Mouse (Mus musculus) hindbrain, embryonic 13.5 days (tissue): Measurements from ENCODE around the gene Vangl1. TPM values are rescaled to one million over a fixed set of nuclear protein-coding genes. Genes with fewer than 3 reads are reported as not detected.

Experiments used
- ATAC-seq: fragments of 200-750 bp; cut with Nextera tagmentation; 2 replicates; pipeline ENCODE4 v1.8.0; 2017; ENCODE audit warnings: moderate TSS enrichment; ENCODE audit not compliant: low FRiP score
- H3K27ac ChIP-seq: fragments of 300-500 bp; sonication (generic); 2 replicates; pipeline ENCODE4 v1.5.1; 2015; ENCODE audit warnings: inconsistent platforms, mild to moderate bottlenecking, moderate library complexity
- H3K27me3 ChIP-seq: fragments of 300-500 bp; sonication (generic); 2 replicates; pipeline ENCODE4 v1.6.1; 2015; ENCODE audit warnings: mild to moderate bottlenecking, inconsistent platforms
- H3K36me3 ChIP-seq: fragments of 300-500 bp; sonication (generic); 2 replicates; pipeline ENCODE4 v1.6.1; 2015; ENCODE audit warnings: mild to moderate bottlenecking, inconsistent platforms
- H3K4me1 ChIP-seq: fragments of 300-500 bp; sonication (generic); replicated peaks from 2 replicates; pipeline ENCODE4 v1.6.1; 2015; ENCODE audit warnings: inconsistent platforms
- H3K4me2 ChIP-seq: fragments of 300-500 bp; sonication (generic); 2 replicates; pipeline ENCODE4 v1.6.1; 2015; ENCODE audit warnings: inconsistent platforms, mild to moderate bottlenecking, moderate library complexity
- H3K4me3 ChIP-seq: fragments of 300-500 bp; sonication (generic); 2 replicates; pipeline ENCODE4 v1.5.1; 2015; ENCODE audit warnings: mild to moderate bottlenecking, inconsistent platforms
- H3K9ac ChIP-seq: fragments of 300-500 bp; sonication (generic); 2 replicates; pipeline ENCODE4 v1.6.1; 2015; ENCODE audit warnings: mild to moderate bottlenecking, inconsistent platforms
- H3K9me3 ChIP-seq: fragments of 300-500 bp; sonication (generic); 2 replicates; pipeline ENCODE4 v1.6.1; 2016; ENCODE audit warnings: inconsistent platforms
- WGBS: fragments of 180-500 bp; shearing (Covaris S2); methylation state at CpG from one replicate; pipeline ENCODE4 v1.1.7; 2015; 5-methylcytosine and 5-hydroxymethylcytosine counted together
- polyA plus RNA-seq: library from polyadenylated mRNA; unstranded; fragments of >200 nt; fragmentation: Nextera tagmentation; extraction: Ambion mirVana; gene quantifications from 2 replicates; pipeline ENCODE4 v1.2.1, GENCODE M21; 2015

Gene Vangl1
- polyA plus RNA-seq, 1 experiment from 2014 or later, result 7.0 TPM

DNA sequence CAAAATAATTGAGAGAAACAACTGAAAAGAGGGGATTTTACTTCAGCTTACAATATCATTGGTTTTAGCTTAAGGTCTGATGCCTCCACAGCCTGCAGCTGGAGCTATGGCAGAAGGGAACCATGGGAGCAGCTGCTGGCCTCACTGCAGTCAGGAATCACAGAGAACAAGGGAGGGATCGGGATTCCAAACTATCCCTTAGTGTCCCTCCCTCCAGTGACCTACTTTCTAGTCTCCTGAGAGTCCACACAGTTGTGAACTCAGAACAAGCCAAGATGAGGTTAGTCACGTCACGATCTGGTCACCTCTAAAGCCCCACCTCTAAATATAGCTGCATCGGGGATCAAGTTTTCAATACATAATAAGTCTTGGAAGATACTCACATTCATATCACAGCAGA, 57.3 kb downstream of the Vangl1 start:
- H3K27me3 ChIP-seq, result no peaks in the 10 kb centered on the region
- 77% methylated on average over 4 of the region's 4 CpGs for WGBS
- H3K4me2 ChIP-seq, result no peak overlapping the region
- H3K36me3 ChIP-seq, result no peaks in the 10 kb centered on the region
- no peak overlapping the region for H3K4me3 ChIP-seq
- no peak for ATAC-seq
- no peak overlapping the region for H3K27ac ChIP-seq
- no peaks in the 10 kb centered on the region for H3K9me3 ChIP-seq
- H3K4me1 ChIP-seq, result peaks cover 6% of the 10 kb centered on the region; the same call in 1 of the 2 replicates
- no peak overlapping the region for H3K9ac ChIP-seq

DNA sequence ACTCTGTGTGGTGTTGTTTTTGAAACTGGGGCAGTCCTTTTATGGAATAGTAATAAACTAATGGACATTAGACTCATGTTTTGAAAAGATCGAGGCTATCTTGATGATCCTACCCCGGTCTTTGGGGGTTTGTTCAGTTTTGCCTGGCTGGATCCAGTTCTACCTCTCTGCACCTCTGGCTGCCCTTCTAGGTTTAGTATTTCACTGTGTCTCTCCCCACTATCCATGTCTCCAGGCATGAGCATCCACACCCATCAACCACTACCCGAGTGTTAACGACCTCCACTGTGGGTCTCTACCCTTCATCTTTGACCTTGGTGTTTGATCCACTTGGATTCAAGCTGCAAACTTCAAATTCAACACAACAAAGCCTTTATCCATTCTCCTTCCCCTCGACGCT, 58.1 kb downstream of the Vangl1 start:
- Histone ChIP-seq H3K4me3 (no peak overlapping the region), H3K27ac (no peak overlapping the region), H3K4me2 (no peak overlapping the region), H3K9ac (no peak overlapping the region), H3K27me3 (no peaks in the 10 kb centered on the region), H3K4me1 (0 out of 2 replicates have a peak, but pooled peaks cover 4% of the 10 kb centered on the region), H3K36me3 (no peaks in the 10 kb centered on the region), H3K9me3 (no peaks in the 10 kb centered on the region)
- no peak for ATAC-seq
- WGBS, result 67% methylated on average over 6 of the region's 6 CpGs

DNA sequence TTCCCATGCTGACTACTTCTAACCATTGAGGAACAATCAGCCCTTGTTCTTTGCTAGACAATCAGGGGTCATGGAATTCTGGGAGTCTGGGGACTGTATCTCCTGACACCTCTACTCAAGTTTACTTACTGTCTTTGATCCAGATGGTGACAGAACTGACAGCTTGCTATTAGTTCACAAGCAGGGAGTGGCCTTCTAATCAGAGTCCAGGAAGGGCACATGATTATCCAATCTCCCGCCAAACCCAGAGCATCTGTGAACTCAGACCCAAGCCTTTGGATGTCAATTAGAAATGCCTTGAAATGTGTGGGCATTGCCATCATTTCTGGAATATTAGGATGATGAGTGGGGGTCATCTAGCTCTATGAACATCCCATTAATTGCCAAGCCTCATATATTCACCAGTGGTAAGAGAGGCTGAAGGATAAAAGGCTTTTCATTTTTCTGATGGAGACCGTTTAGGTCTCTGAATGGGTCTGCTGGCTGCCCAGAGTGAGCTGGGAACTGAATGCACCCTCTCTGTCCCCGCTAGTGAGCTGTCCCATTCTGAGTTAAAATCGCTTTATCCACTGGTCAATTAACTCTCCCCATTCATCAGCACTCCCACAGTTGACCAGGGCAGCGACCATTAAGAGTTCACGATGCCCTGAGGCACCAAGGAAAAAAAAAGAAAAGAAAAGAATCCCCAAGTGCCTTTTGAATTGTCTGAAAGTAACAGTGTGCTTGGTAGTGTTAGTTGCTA, 58.7 kb downstream of the Vangl1 start:
- Histone ChIP-seq H3K9me3 (no peaks in the 10 kb centered on the region), H3K4me1 (0 out of 2 replicates have a peak, but pooled peaks cover 4% of the 10 kb centered on the region), H3K4me3 (no peak overlapping the region), H3K27ac (no peak overlapping the region), H3K27me3 (no peaks in the 10 kb centered on the region), H3K9ac (no peak overlapping the region), H3K36me3 (no peaks in the 10 kb centered on the region), H3K4me2 (no peak overlapping the region)
- ATAC-seq, result no peak
- 25% methylated on average over 6 of the region's 6 CpGs for WGBS

DNA sequence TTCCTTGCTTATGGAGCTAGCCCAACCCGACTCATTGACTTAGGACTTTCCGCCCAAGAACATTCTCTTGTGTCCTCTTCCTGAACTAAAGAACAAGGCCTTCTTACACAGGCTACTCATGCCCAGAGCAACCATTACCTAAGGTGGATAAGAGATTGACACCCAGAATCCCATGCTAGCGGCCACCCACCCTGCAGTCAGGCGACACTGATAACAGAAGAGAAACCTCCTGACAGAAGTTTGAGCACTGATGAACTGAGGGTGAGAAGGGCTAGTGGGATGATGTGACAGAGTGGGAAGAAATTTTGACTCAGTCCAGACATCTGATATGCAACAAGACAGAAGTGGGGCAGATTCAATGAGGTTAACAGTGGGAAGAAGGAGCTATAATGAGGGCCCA, 60.1 kb downstream of the Vangl1 start:
- ATAC-seq, result no peak
- Histone ChIP-seq H3K27me3 (no peaks in the 10 kb centered on the region), H3K4me2 (no peak overlapping the region), H3K27ac (no peak overlapping the region), H3K4me1 (0 out of 2 replicates have a peak, but pooled peaks cover 4% of the 10 kb centered on the region), H3K9ac (no peak overlapping the region), H3K36me3 (no peaks in the 10 kb centered on the region), H3K4me3 (no peak overlapping the region), H3K9me3 (no peaks in the 10 kb centered on the region)
- WGBS, result 97% methylated on average over 4 of the region's 4 CpGs

DNA sequence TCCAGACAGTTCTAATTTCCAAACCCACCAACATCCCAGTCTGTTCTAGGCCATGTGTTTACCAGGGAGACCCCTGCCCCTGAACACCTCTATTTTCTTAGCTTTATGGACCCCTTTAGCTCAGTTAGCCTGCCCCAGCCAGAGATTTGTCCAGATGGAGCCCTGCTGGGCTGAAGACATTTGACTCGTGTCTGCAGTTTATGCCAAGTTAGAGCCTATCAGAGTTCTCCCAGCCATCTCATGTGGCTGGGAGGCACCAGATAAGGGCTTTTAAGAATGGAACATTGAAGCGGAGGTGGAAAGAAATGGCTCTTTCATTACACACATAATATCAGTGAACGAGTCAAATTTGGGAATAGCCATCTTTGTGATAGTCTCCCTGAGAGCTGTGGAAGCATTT, 61.0 kb downstream of the Vangl1 start:
- WGBS, result 88% methylated on average over 3 of the region's 3 CpGs
- no peak for ATAC-seq
- no peak overlapping the region for H3K27ac ChIP-seq

DNA sequence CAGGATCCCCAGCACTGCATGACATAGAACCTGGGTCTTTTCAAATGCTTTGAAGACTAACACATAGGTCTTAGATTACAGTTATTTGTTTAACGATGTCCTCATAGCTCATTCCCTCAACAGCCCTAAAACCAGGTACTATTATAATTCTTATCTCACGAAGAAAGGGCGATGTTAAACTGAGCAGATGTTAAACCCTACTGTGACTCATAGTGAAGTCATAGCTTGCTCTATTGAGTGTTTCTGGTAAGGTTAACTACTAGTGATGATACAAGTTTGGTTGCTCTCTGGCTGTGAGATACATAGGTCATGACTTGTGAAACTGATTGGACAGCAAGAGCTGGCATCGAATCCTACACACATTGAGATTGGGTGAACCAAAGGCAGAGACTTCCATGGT, 61.5 kb downstream of the Vangl1 start:
- no peak overlapping the region for H3K4me3 ChIP-seq
- no peaks in the 10 kb centered on the region for H3K9me3 ChIP-seq
- H3K9ac ChIP-seq, result no peak overlapping the region
- no peak overlapping the region for H3K4me2 ChIP-seq
- 98% methylated on average over 4 of the region's 4 CpGs for WGBS
- ATAC-seq, result no peak
- no peak overlapping the region for H3K27ac ChIP-seq
- H3K36me3 ChIP-seq, result no peaks in the 10 kb centered on the region
- H3K4me1 ChIP-seq, result 0 out of 2 replicates have a peak, but pooled peaks cover 4% of the 10 kb centered on the region
- no peaks in the 10 kb centered on the region for H3K27me3 ChIP-seq

More for the DNA sequence above, 61.0 kb downstream of the Vangl1 start:
- Histone ChIP-seq H3K9ac (no peak overlapping the region), H3K4me3 (no peak overlapping the region), H3K4me1 (0 out of 2 replicates have a peak, but pooled peaks cover 4% of the 10 kb centered on the region), H3K27me3 (no peaks in the 10 kb centered on the region), H3K36me3 (no peaks in the 10 kb centered on the region), H3K9me3 (no peaks in the 10 kb centered on the region), H3K4me2 (no peak overlapping the region)

DNA sequence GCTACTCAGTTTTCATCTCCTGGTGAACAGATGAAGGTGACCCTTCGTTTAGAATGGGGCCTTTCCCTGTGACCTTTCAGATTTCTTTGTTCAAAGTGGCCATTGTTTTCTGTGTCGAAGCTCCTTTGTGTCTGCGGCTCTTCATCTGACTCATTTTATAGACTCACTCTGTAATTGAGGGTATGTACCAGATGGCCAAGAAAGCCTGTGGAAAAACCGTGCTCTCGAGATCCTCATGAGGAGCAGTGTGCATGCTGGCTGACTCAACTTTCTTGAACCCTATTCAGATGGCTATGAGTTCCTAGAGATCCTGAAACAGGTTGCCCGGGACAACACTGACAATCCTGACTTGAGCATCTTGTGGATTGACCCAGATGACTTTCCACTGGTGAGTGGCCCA, 62.6 kb downstream of the Vangl1 start:
- H3K4me1 ChIP-seq, result peaks cover 3% of the 10 kb centered on the region
- H3K4me3 ChIP-seq, result no peak overlapping the region

DNA sequence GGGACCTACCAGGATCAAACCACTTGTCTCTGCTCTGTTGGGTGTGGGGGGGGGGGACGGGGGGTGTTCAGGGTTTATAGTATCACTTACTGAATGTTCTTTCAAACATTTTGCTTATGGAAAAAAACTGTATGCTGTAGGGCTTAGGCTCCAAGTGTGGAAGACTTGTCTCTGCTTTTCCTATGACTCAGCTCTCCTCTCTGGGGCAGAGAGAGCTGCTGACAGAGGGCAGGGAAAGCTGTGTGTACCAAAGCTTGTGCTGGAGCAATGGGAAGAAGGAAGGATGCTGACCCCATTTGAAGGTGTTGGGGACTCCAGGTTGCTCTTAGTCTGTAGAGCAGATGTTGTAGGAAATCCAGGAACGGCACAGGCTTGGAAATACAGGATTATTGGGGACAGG, 63.0 kb downstream of the Vangl1 start:
- Histone ChIP-seq H3K4me1 (peaks cover 6% of the 10 kb centered on the region), H3K36me3 (no peaks in the 10 kb centered on the region), H3K27ac (no peak overlapping the region), H3K27me3 (no peaks in the 10 kb centered on the region), H3K9me3 (no peaks in the 10 kb centered on the region), H3K4me2 (no peak overlapping the region), H3K4me3 (no peak overlapping the region), H3K9ac (no peak overlapping the region)
- WGBS, result 84% methylated on average over 2 of the region's 2 CpGs
- ATAC-seq, result no peak

More for the DNA sequence above, 62.6 kb downstream of the Vangl1 start:
- Histone ChIP-seq H3K27me3 (no peaks in the 10 kb centered on the region), H3K4me2 (no peak overlapping the region), H3K27ac (no peak overlapping the region), H3K9ac (no peak overlapping the region), H3K9me3 (no peaks in the 10 kb centered on the region), H3K36me3 (no peaks in the 10 kb centered on the region)
- 33% methylated on average over 6 of the region's 6 CpGs for WGBS
- no peak for ATAC-seq

DNA sequence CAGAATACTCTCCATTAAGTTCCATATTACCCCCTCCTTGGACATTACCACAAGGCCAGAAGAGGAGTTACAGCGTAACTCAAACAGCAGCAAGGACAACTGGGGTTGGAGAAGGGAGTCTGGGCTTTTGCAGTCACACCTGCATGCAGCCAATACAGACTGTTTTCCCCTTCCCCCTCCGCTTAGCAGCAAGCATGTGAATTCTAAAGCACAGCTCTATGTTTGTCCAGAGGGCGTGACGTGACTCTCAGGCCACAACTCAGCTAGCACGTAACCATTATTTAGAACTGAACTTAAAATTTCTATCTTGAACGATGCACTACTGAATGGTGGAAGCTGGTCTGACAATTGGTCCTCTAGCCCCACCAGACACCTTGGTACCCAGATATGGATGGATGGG, 63.9 kb downstream of the Vangl1 start:
- Histone ChIP-seq H3K4me3 (no peak overlapping the region), H3K4me1 (peaks cover 12% of the 10 kb centered on the region), H3K4me2 (no peak overlapping the region), H3K27ac (no peak overlapping the region), H3K27me3 (no peaks in the 10 kb centered on the region), H3K36me3 (no peaks in the 10 kb centered on the region), H3K9me3 (no peaks in the 10 kb centered on the region), H3K9ac (no peak overlapping the region)
- no peak for ATAC-seq
- 87% methylated on average over 6 of the region's 6 CpGs for WGBS

DNA sequence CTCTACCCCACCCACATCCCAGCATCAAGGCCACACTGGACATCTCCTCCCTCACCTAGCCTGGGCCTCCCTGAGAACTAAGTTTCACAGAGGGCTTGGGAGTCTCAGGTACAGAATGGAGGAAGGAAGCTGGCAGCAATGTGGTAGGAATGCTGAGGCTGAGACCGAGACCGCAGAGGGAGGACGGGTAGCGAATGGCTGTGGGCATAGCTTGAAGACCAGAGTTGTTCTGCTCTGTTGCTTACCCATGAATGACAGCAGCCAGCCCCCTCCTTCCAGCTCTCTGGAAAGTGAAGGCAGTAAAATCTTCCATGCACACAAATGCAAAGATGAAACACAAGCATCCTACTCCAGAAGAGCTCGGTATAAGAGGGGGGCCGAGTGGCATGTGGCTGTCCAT, 65.6 kb downstream of the Vangl1 start:
- Histone ChIP-seq H3K27me3 (no peaks in the 10 kb centered on the region), H3K4me2 (no peak overlapping the region), H3K27ac (no peak overlapping the region), H3K36me3 (no peaks in the 10 kb centered on the region), H3K9me3 (no peaks in the 10 kb centered on the region), H3K9ac (no peak overlapping the region), H3K4me3 (no peak overlapping the region), H3K4me1 (peaks cover 16% of the 10 kb centered on the region)
- WGBS, result 79% methylated on average over 6 of the region's 6 CpGs
- no peak for ATAC-seq

DNA sequence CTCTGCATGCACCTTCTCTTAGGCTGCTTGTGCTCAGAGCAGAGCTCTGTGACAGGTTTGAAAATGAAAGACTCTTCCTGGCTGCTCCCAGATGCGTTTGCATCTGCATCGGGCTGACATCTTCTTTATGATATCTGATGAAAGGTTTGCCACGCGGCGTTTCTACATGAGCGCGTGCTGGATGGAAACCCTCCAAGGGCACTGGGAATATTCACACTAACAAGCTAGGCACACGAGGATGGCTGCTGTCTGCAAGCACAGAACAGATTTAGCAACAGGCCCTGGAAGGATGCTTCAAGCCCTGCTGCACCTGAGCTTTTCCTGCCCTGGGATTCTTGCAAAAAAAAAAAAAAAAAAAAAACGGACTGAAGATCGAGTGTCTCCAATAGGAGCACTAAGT, 67.3 kb downstream of the Vangl1 start:
- Histone ChIP-seq H3K36me3 (no peaks in the 10 kb centered on the region), H3K4me2 (no peak overlapping the region), H3K9me3 (no peaks in the 10 kb centered on the region), H3K27me3 (no peaks in the 10 kb centered on the region), H3K4me1 (peaks cover 16% of the 10 kb centered on the region), H3K9ac (no peak overlapping the region), H3K4me3 (no peak overlapping the region), H3K27ac (peak overlapping the region; percentile 61)
- ATAC-seq, result no peak
- 62% methylated on average over 10 of the region's 10 CpGs for WGBS

DNA sequence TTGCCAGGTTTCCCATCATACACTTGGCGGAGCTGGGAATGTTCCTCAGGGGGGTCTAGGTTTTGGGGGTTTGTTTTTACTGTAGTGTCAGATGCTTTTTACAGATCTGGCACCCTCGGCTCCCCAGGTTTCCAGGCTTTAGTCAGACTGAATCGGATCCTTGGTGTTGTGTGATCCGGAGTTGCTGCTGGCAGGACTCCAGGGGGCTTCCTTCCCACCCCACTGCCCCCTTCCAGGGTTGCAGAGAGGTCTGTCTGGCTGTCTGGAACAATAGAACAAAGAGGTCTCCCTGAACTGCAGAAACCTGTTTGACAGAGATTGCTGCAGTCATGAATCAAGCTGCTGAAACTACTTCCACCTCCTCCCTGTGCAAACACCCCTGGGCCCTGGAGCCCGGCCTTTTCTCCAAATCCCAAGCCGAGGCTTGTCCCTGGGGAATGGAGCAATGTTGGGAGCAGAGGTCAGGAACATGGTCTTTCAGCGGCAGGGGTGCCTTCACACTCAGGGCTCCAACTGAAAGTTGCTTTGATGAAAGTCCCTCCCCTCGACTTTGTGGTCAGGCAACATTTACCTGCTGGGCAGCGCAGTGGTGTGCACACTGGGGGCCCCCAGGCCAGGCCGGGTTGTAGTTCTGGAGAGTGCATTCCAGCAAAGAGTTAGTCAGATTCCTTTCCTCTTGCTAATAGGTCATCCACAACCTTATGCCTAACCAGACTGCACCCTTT, 68.9 kb downstream of the Vangl1 start:
- H3K9ac ChIP-seq, result peak overlapping the region; percentile 31; the same call in 1 of the 2 replicates
- H3K4me3 ChIP-seq, result no peak overlapping the region
- peaks cover 27% of the 10 kb centered on the region for H3K4me1 ChIP-seq
- no peak overlapping the region for H3K27ac ChIP-seq
- ATAC-seq, result no peak
- H3K36me3 ChIP-seq, result no peaks in the 10 kb centered on the region
- WGBS, result 22% methylated on average over 10 of the region's 10 CpGs
- no peak overlapping the region for H3K4me2 ChIP-seq
- no peaks in the 10 kb centered on the region for H3K9me3 ChIP-seq
- no peaks in the 10 kb centered on the region for H3K27me3 ChIP-seq
